Mouse (Mus musculus) midbrain, embryonic 11.5 days (tissue): ENCODE measurements at regions not wholly inside any gene's neighbourhood (a gene's known extent, or its start where the extent isn't known, plus 50 kb on each side); places are given as distances from the start of the nearest gene placed in this dataset.

Source experiments
- ATAC-seq: fragments of 200-750 bp; cut with Nextera tagmentation; 2 replicates; pipeline ENCODE4 v1.8.0; 2017; ENCODE audit warnings: moderate TSS enrichment, moderate library complexity; ENCODE audit not compliant: low FRiP score
- DNase-seq: peaks from one replicate; pipeline ENCODE4 v3.0.0; 2015; ENCODE audit warnings: low spot score; ENCODE audit errors: missing footprints
- H3K27ac ChIP-seq: fragments of 300-500 bp; sonication (generic); 2 replicates; pipeline ENCODE4 v1.5.1; 2014; ENCODE audit warnings: low read depth, low read length
- H3K27me3 ChIP-seq: fragments of 300-500 bp; sonication (generic); 2 replicates; pipeline ENCODE4 v1.6.1; 2014; ENCODE audit warnings: mild to moderate bottlenecking, low read length, moderate library complexity, mixed read lengths; ENCODE audit not compliant: control insufficient read depth, insufficient read depth
- H3K36me3 ChIP-seq: fragments of 300-500 bp; sonication (generic); 2 replicates; pipeline ENCODE4 v1.6.1; 2014; ENCODE audit warnings: mild to moderate bottlenecking, low read length, moderate library complexity, mixed read lengths; ENCODE audit not compliant: control insufficient read depth, insufficient read depth
- H3K4me1 ChIP-seq: fragments of 300-500 bp; sonication (generic); 2 replicates; pipeline ENCODE4 v1.6.1; 2014; ENCODE audit warnings: low read length; ENCODE audit not compliant: control insufficient read depth, insufficient read depth
- H3K4me2 ChIP-seq: fragments of 300-500 bp; sonication (generic); 2 replicates; pipeline ENCODE4 v1.6.1; 2014; ENCODE audit warnings: mild to moderate bottlenecking, moderate library complexity
- H3K4me3 ChIP-seq: fragments of 300-500 bp; sonication (generic); 2 replicates; pipeline ENCODE4 v1.5.1; 2014; ENCODE audit warnings: low read depth, low read length
- H3K9ac ChIP-seq: fragments of 300-500 bp; sonication (generic); 2 replicates; pipeline ENCODE4 v1.6.1; 2014; ENCODE audit warnings: low read length
- H3K9me3 ChIP-seq: fragments of 300-500 bp; sonication (generic); 2 replicates; pipeline ENCODE4 v1.6.1; 2016; ENCODE audit warnings: low read length; ENCODE audit not compliant: control insufficient read depth
- WGBS: fragments of 180-500 bp; shearing (Covaris S2); extraction: QIAGEN DNeasy Blood & Tissue Kit; methylation state at CpG from one replicate; pipeline ENCODE4 v1.1.7; 2014; 5-methylcytosine and 5-hydroxymethylcytosine counted together

DNA sequence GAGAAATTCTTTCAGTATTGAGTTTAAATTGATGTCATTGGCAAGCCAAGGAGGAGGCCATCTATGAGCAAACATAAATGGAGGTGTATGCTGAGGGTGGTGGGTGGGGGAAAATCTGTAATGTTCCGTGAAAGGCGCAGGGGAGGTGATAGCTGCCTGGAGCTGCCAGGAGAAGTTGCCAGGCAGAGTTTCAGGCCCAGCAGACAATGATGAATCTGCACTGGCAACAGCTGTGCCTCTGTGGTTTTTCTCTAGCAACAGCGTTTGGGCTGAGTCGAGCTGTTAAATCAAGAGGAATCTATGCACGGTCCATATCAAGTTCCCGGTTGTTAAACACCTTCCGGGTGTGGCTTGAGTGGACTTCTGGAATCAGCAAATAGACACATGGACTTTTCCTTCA lies 120.7 kb upstream of the Lhx8 start:
- Histone ChIP-seq H3K9me3 (no peaks in the 10 kb centered on the region), H3K4me3 (no peak overlapping the region), H3K4me1 (no peaks in the 10 kb centered on the region), H3K9ac (no peak overlapping the region), H3K27me3 (no peaks in the 10 kb centered on the region), H3K36me3 (no peaks in the 10 kb centered on the region), H3K27ac (no peak overlapping the region), H3K4me2 (no peak overlapping the region)
- peak; percentile 6 for DNase-seq
- ATAC-seq, result no peak
- WGBS, result 83% methylated on average over 7 of the region's 7 CpGs

DNA sequence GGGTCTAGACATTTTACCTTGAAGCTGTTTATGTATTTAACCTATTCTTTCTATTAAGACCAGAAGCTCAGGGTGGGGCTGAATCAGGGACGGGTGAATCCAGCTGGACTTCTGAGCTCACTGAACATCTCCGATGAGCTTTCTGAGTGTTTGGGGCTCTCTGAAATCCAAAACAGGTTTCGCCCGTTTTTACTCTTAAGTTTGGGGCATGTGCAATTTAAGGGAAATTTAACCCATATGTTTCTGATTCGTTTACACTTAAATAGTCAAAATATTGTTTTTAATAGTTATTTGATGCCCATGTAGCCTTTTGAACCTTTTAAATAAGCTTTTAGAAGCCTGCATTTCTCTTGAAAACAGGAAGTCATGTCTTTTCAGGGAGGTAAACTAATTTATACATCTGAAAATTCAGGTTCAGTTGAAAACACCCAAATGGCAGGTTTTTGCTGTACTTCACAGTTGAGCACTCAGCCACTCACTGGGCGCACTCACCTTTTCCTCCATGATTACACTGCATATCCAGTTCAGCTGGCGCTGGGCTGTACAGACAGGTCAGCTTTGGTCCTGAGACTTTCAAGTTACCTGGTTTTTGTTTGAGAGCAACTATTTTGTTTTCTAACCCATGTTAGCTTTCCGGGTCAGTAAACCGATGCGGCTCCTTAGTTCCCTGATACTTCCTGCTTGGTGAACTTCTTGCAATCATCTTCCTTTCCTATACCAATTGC lies 113.1 kb upstream of the Lhx8 start:
- Histone ChIP-seq H3K4me1 (no peaks in the 10 kb centered on the region), H3K4me2 (no peak overlapping the region), H3K4me3 (no peak overlapping the region), H3K9ac (no peak overlapping the region), H3K27ac (no peak overlapping the region), H3K9me3 (no peaks in the 10 kb centered on the region), H3K36me3 (no peaks in the 10 kb centered on the region), H3K27me3 (no peaks in the 10 kb centered on the region)
- ATAC-seq, result no peak
- peak; percentile 79 for DNase-seq
- 85% methylated on average over 10 of the region's 10 CpGs for WGBS

DNA sequence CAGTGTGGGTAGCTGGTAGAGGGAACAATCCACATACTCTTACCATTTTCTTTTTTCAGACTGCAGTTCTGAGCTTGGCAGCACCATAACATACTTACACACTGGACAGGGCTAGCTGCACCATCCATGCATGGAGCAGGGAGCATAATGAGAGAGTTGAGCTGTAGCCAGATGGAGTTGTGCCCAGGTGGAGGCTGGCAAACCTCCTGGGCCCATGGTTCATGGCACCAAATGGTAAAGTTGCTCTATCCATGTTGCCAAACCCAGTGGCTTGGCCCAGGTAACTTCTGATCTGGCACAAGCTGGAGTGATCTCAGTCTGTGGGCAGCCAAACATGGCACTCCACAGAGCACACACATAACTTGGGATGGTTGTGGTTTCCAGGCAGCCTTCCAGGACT lies 111.0 kb upstream of the Lhx8 start:
- Histone ChIP-seq H3K9me3 (no peaks in the 10 kb centered on the region), H3K27ac (no peak overlapping the region), H3K27me3 (no peaks in the 10 kb centered on the region), H3K9ac (no peak overlapping the region), H3K4me3 (no peak overlapping the region), H3K36me3 (no peaks in the 10 kb centered on the region), H3K4me1 (no peaks in the 10 kb centered on the region), H3K4me2 (no peak overlapping the region)
- ATAC-seq, result no peak
- no peak for DNase-seq

DNA sequence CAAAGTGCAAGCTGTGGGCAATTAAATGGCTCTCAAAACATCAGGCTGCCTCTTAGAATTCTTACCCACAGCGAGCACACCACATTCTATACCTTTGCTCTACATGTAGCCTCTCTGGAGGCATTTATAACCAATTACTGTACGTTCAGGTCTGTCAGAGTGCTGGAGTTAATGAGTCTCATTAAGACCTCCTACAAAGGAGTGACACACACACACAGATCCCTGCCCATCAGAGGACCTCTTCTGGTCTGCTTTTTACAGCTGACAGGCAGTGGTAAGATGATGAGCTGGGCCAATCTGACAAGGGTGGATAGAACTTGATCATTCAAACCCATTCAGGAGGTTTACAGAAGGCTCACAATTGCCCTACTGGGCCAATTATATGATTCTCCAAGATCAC lies 110.4 kb upstream of the Lhx8 start:
- Histone ChIP-seq H3K9me3 (no peaks in the 10 kb centered on the region), H3K27ac (no peak overlapping the region), H3K4me1 (no peaks in the 10 kb centered on the region), H3K9ac (no peak overlapping the region), H3K27me3 (no peaks in the 10 kb centered on the region), H3K4me3 (no peak overlapping the region), H3K36me3 (no peaks in the 10 kb centered on the region), H3K4me2 (no peak overlapping the region)
- DNase-seq, result no peak
- WGBS, result 68% methylated on average over 2 of the region's 2 CpGs
- no peak for ATAC-seq

GRCm38 (mm10) chr3:154430856-154431255 lies 100.4 kb upstream of the Lhx8 start:
- ATAC-seq (no peak), DNase-seq (no peak)
- 91% methylated on average over 7 of the region's 7 CpGs for WGBS
- H3K27me3 ChIP-seq, result no peaks in the 10 kb centered on the region
- H3K36me3 ChIP-seq, result no peaks in the 10 kb centered on the region
- H3K4me1 ChIP-seq, result no peaks in the 10 kb centered on the region
- H3K9me3 ChIP-seq, result no peaks in the 10 kb centered on the region
- no peak overlapping the region for H3K4me2 ChIP-seq
- H3K4me3 ChIP-seq, result no peak overlapping the region
- H3K27ac ChIP-seq, result no peak overlapping the region
- H3K9ac ChIP-seq, result no peak overlapping the region

DNA sequence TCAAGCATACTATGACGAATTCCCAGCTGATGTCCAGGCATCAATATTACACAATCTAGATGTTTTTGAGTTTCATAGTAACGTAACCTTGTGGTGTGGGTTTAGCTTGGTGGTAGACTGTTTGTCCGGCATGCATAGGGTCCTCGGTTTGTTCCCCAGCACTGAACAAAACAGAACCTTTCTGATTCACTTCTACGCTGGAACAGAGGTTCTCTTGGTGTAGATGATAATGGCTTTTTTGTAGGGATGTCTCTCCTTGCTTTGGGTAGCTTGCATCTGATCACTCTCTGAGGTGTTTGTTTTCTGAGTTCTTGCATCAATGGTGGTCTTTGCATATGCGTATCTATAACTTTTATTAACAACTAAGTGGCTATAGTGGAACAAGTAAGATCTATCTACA lies 99.2 kb upstream of the Lhx8 start:
- Histone ChIP-seq H3K9ac (no peak overlapping the region), H3K27ac (no peak overlapping the region), H3K4me3 (no peak overlapping the region), H3K9me3 (no peaks in the 10 kb centered on the region), H3K36me3 (no peaks in the 10 kb centered on the region), H3K4me1 (no peaks in the 10 kb centered on the region), H3K27me3 (no peaks in the 10 kb centered on the region), H3K4me2 (no peak overlapping the region)
- ATAC-seq, result no peak
- 87% methylated on average over 6 of the region's 6 CpGs for WGBS
- DNase-seq, result peak; percentile 54

- 77% methylated on average over 5 of the region's 5 CpGs for WGBS
- ATAC-seq, result no peak
- H3K27me3 ChIP-seq, result no peaks in the 10 kb centered on the region
- no peak overlapping the region for H3K4me2 ChIP-seq
- DNase-seq, result peak; percentile 65
- H3K4me1 ChIP-seq, result no peaks in the 10 kb centered on the region
- no peaks in the 10 kb centered on the region for H3K9me3 ChIP-seq
- no peak overlapping the region for H3K4me3 ChIP-seq
- H3K27ac ChIP-seq, result no peak overlapping the region
- no peaks in the 10 kb centered on the region for H3K36me3 ChIP-seq
- no peak overlapping the region for H3K9ac ChIP-seq
Observed at GRCm38 (mm10) chr3:154424589-154424988, 94.1 kb upstream of the Lhx8 start.

DNA sequence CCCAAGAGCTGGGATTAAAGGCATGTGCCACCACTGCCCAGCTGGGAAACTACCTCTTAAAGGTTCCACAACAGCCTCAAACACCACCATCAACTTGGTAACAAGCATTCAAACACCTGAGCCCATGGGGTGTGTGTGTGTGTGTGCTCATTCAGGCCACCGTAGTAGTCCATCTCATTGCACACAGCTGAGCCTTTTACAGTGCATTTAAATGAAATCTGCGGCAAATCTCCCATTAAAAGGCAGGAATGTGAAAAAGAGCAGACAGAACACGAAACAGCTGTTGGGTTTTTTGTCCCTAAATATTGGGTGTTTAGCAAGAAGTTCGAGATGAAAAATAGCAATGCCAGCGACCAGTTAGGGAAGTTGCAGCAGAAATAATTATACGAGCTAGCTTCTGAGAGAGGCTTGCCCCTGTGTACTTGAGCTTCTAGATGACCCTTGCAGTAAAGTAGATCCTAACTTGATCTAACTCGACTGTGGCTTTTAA lies 91.0 kb upstream of the Lhx8 start:
- no peaks in the 10 kb centered on the region for H3K27me3 ChIP-seq
- H3K4me3 ChIP-seq, result no peak overlapping the region
- no peaks in the 10 kb centered on the region for H3K36me3 ChIP-seq
- H3K9ac ChIP-seq, result no peak overlapping the region
- no peak overlapping the region for H3K4me2 ChIP-seq
- H3K9me3 ChIP-seq, result no peaks in the 10 kb centered on the region
- no peak overlapping the region for H3K27ac ChIP-seq
- WGBS, result 87% methylated on average over 7 of the region's 7 CpGs
- ATAC-seq, result no peak
- H3K4me1 ChIP-seq, result no peaks in the 10 kb centered on the region
- DNase-seq, result no peak

DNA sequence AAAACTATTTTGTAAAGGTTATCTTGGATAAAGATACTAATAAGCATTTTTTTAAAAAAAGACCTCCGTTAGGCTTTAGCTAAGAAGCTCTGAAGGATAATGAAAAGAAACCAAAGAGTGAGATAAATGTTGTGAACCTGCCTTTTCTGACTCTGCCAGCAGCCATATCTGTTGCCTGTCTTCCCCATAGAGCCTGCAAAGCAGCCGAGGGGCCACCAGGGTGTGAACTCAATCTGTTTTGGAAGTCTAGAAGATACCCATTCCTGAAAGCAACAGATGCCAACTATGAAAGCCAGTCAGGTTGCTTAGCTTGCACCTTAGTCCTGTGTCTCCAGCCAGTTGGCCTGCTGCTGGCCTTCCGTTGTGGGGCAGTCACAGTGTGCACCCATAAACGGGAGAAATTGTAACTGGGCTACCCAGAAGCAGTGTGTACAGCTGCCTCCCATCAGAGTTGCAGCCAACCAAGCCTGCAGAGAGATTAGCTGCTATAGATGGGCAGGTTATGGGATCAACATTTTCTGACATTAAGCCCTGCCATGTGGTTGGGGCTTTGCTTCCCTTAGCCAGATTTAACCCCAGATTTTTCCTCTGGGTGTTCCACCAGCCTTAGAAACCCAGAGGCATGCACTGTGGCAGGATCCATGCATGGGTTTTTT lies 87.8 kb upstream of the Lhx8 start:
- Histone ChIP-seq H3K36me3 (no peaks in the 10 kb centered on the region), H3K27me3 (no peaks in the 10 kb centered on the region), H3K27ac (no peak overlapping the region), H3K4me2 (no peak overlapping the region), H3K9me3 (no peaks in the 10 kb centered on the region), H3K4me3 (no peak overlapping the region), H3K9ac (no peak overlapping the region), H3K4me1 (no peaks in the 10 kb centered on the region)
- DNase-seq (no peak), ATAC-seq (no peak)
- WGBS, result 81% methylated on average over 4 of the region's 4 CpGs
